Mouse (Mus musculus) small intestine, adult 2 months (tissue): ENCODE data around the gene Surf1.

ENCODE experiments used
- CTCF ChIP-seq: fragments of 200-500 bp; IDR thresholded peaks from 2 replicates; pipeline ENCODE4 v1.5.1; 2012; ENCODE audit warnings: low read depth, mild to moderate bottlenecking, control low read depth, inconsistent platforms, low read length, moderate library complexity, mixed read lengths; ENCODE audit not compliant: insufficient replicate concordance, insufficient read length; ENCODE audit errors: extremely low read depth
- POLR2A ChIP-seq: fragments of 200-500 bp; IDR thresholded peaks from 2 replicates; pipeline ENCODE4 v1.6.1; 2012; ENCODE audit warnings: low read depth, mild to moderate bottlenecking, control low read depth, inconsistent platforms, low read length, moderate library complexity

DNA sequence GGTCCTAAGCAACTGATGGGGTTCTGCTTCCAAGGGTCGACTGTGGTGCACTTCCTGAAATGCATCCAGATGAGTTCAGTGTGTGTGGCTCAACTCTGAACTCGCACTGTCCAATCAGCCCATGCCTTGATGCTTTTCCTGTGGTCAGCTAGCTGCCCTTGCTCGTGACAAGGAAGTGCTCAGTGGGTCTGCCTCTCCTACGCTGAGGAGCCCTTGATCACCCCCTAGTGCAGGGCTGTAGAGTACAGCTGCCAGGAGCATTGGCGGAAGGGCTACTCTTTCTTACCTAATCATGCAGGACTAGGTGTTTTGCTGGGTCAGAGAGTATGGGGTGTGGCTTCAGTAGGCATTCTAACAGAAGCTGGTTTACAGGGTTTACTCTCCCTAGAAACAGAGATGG, 25.2 kb upstream of the Surf1 start:
- TF ChIP-seq POLR2A (no peak), CTCF (peak; percentile 14; the same call in 1 of the 2 replicates)
